In the genomic region with DNA sequence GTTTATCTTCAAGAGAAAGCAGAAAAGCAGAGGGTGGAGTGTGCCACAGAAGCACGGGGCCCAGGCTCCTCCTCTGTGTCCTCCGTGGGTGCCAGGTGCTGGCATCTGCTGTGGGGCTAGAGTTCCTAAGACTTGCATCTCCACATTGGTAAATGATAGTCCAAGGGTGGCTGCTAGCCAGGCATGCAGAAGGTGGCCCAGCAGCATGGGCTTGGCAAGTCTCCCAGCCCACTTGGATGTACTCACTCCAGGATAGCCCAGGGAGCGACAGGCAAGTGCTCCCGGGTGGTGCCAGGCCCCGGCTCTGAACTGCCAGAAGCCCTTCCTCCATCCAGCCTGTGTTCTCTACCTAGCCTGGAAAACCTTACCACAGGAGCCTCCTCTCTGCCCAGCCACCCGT, we compare ENCODE assay signal across 9 mouse cellular contexts.
A peak's percentile ranks its signal among the peaks of the same experiment; 100 is the strongest.
DNase-seq lines count a peak whose midpoint lies in the region; ATAC-seq and TF ChIP-seq lines count a peak whose summit lies in the region.
"Had no signal": no experiment of that assay in that cellular context is flagged by ENCODE, and none has a peak within 500 bp of the region (broad histone marks: within the 10 kb centered on the region; RNA-seq: fewer than 3 reads in every experiment).

No protein-coding gene starts in this region.

- no peak for TF ChIP-seq CTCF in layer of hippocampus, adult 2 months (conservative IDR thresholded peaks at IDR 0.05)
- no peak for TF ChIP-seq CTCF in forebrain, postnatal 0 days (IDR thresholded peaks at IDR 0.05; ENCODE audit: low read depth)

- H3K4me1 ChIP-seq in forebrain, postnatal 0 days (ENCODE audit: insufficient read depth), result no peaks in the 10 kb centered on the region

- H3K4me2 ChIP-seq in forebrain, postnatal 0 days (ENCODE audit: low read depth), result no peak overlapping the region

- no peak overlapping the region for H3K4me3 ChIP-seq in layer of hippocampus, adult 2 months
- H3K4me3 ChIP-seq in forebrain, postnatal 0 days (ENCODE audit: low read depth, low read length), result no peak overlapping the region
- H3K4me3 ChIP-seq: megakaryocyte, embryonic 14.5 days had no signal

- WGBS in forebrain, postnatal 0 days, result 28% methylated on average over 6 of the region's 6 CpGs

- no peaks in the 10 kb centered on the region for H3K9me3 ChIP-seq in forebrain, postnatal 0 days (ENCODE audit: low read length)
- H3K9me3 ChIP-seq: megakaryocyte, embryonic 14.5 days had no signal

- H3K36me3 ChIP-seq in forebrain, postnatal 0 days (ENCODE audit: insufficient read depth), result peaks cover 11% of the 10 kb centered on the region; the same call in 1 of the 2 replicates

- 0 out of 2 replicates have a peak, but pooled peaks have one; percentile 10 for ATAC-seq in forebrain, postnatal 0 days
- no peak for ATAC-seq in activated CD4-positive, CD25-positive, alpha-beta regulatory T cell, adult 4 months

- peak overlapping the region; percentile 60 for H3K27ac ChIP-seq in layer of hippocampus, adult 2 months
- 0 out of 2 replicates have a peak overlapping the region, but pooled peaks have one; percentile 9 for H3K27ac ChIP-seq in forebrain, postnatal 0 days (ENCODE audit: low read depth, low read length)

- H3K9ac ChIP-seq in forebrain, postnatal 0 days, result no peak overlapping the region

- no peak for DNase-seq in layer of hippocampus, adult 2 months (ENCODE audit: low spot score in 2 of 2)
- no peak for DNase-seq in layer of hippocampus, adult 9-10 months (ENCODE audit: low spot score)
- DNase-seq in adrenal gland, postnatal 36 days, result peak; percentile 18 to 29
- DNase-seq in forebrain, postnatal 0 days, result no peak
- DNase-seq in kidney, postnatal 14 days, result peak; percentile 83
- DNase-seq in spleen, postnatal 14 days (ENCODE audit: low spot score in 2 of 2), result no peak
- DNase-seq in thymus, postnatal 10 days (ENCODE audit: low spot score in 2 of 2), result no peak

- no peaks in the 10 kb centered on the region for H3K27me3 ChIP-seq in forebrain, postnatal 0 days (ENCODE audit: insufficient read depth, low read length)
- H3K27me3 ChIP-seq: megakaryocyte, embryonic 14.5 days had no signal

Comparison
In these comparisons a context has a peak if more than half of its experiments do, and no peak if none do; other contexts are left out.
1. DNase-seq: peak in adrenal gland, postnatal 36 days (2 of 2) and kidney, postnatal 14 days (single experiment); none in layer of hippocampus, adult 2 months (0 of 2), layer of hippocampus, adult 9-10 months (single experiment), forebrain, postnatal 0 days (single experiment), spleen, postnatal 14 days (0 of 2) and thymus, postnatal 10 days (0 of 2).